Mouse (Mus musculus) intestine, embryonic 16.5 days (tissue): ENCODE measurements at regions not wholly inside any gene's neighbourhood (a gene's known extent, or its start where the extent isn't known, plus 50 kb on each side); places are given as distances from the start of the nearest gene placed in this dataset.

Experiments
- ATAC-seq: fragments of 200-750 bp; cut with Nextera tagmentation; 2 replicates; pipeline ENCODE4 v1.8.0; 2017; ENCODE audit warnings: moderate TSS enrichment, moderate library complexity
- H3K27ac ChIP-seq: fragments of 300-500 bp; sonication (generic); 2 replicates; pipeline ENCODE4 v1.5.1; 2014; ENCODE audit warnings: mild to moderate bottlenecking, low read length
- H3K27me3 ChIP-seq: fragments of 300-500 bp; sonication (generic); replicated peaks from 2 replicates; pipeline ENCODE4 v1.6.1; 2014; ENCODE audit warnings: low read length, control low read depth, mixed read lengths; ENCODE audit not compliant: control insufficient read depth, insufficient read depth
- H3K36me3 ChIP-seq: fragments of 300-500 bp; sonication (generic); 2 replicates; pipeline ENCODE4 v1.6.1; 2014; ENCODE audit warnings: low read length, control low read depth; ENCODE audit not compliant: control insufficient read depth, insufficient read depth
- H3K4me1 ChIP-seq: fragments of 300-500 bp; sonication (generic); 2 replicates; pipeline ENCODE4 v1.6.1; 2014; ENCODE audit warnings: low read length, control low read depth, mixed read lengths; ENCODE audit not compliant: control insufficient read depth, insufficient read depth
- H3K4me2 ChIP-seq: fragments of 300-500 bp; sonication (generic); 2 replicates; pipeline ENCODE4 v1.6.1; 2014; ENCODE audit warnings: low read depth, low read length, control low read depth
- H3K4me3 ChIP-seq: fragments of 300-500 bp; sonication (generic); 2 replicates; pipeline ENCODE4 v1.5.1; 2014; ENCODE audit warnings: mild to moderate bottlenecking, low read length
- H3K9ac ChIP-seq: fragments of 300-500 bp; sonication (generic); 2 replicates; pipeline ENCODE4 v1.6.1; 2014; ENCODE audit warnings: low read depth, low read length
- H3K9me3 ChIP-seq: fragments of 300-500 bp; sonication (generic); 2 replicates; pipeline ENCODE4 v1.6.1; 2016; ENCODE audit warnings: low read length, control low read depth; ENCODE audit not compliant: control insufficient read depth
- WGBS: fragments of 180-500 bp; shearing (Covaris S2); extraction: QIAGEN DNeasy Blood & Tissue Kit; methylation state at CpG from one replicate; pipeline ENCODE4 v1.1.7; 2014; 5-methylcytosine and 5-hydroxymethylcytosine counted together

- Histone ChIP-seq H3K36me3 (no peaks in the 10 kb centered on the region), H3K9me3 (no peaks in the 10 kb centered on the region), H3K27me3 (no peaks in the 10 kb centered on the region), H3K4me1 (no peaks in the 10 kb centered on the region), H3K4me2 (no peak overlapping the region; the same call in 1 of the 2 replicates), H3K27ac (no peak overlapping the region), H3K9ac (no peak overlapping the region), H3K4me3 (no peak overlapping the region)
- ATAC-seq, result no peak
- 56% methylated on average over 5 of the region's 5 CpGs for WGBS
Measured at GRCm38 (mm10) chr9:120653170-120653569, 81.9 kb downstream of the Rpl14 start.

- Histone ChIP-seq H3K9ac (no peak overlapping the region), H3K4me2 (no peak overlapping the region), H3K4me1 (no peaks in the 10 kb centered on the region), H3K27ac (no peak overlapping the region), H3K4me3 (no peak overlapping the region), H3K27me3 (no peaks in the 10 kb centered on the region), H3K36me3 (no peaks in the 10 kb centered on the region), H3K9me3 (no peaks in the 10 kb centered on the region)
- ATAC-seq, result no peak
- 48% methylated on average over 1 of the region's 1 CpGs for WGBS
Measured at GRCm38 (mm10) chr9:120654736-120655135, 83.5 kb downstream of the Rpl14 start.

- H3K4me2 ChIP-seq, result no peak overlapping the region
- no peak for ATAC-seq
- no peaks in the 10 kb centered on the region for H3K4me1 ChIP-seq
- 20% methylated on average over 5 of the region's 6 CpGs for whole genome bisulfite sequencing
- H3K9ac ChIP-seq, result no peak overlapping the region
- no peaks in the 10 kb centered on the region for H3K27me3 ChIP-seq
- H3K4me3 ChIP-seq, result no peak overlapping the region
- H3K9me3 ChIP-seq, result no peaks in the 10 kb centered on the region
- no peaks in the 10 kb centered on the region for H3K36me3 ChIP-seq
- H3K27ac ChIP-seq, result no peak overlapping the region
Measured at GRCm38 (mm10) chr9:120656976-120657375, 85.7 kb downstream of the Rpl14 start.

GRCm38 (mm10) chr9:120657786-120658185 lies 86.5 kb downstream of the Rpl14 start:
- no peaks in the 10 kb centered on the region for H3K4me1 ChIP-seq
- H3K9ac ChIP-seq, result no peak overlapping the region
- H3K4me3 ChIP-seq, result no peak overlapping the region
- no peak overlapping the region for H3K4me2 ChIP-seq
- no peak overlapping the region for H3K27ac ChIP-seq
- H3K36me3 ChIP-seq, result no peaks in the 10 kb centered on the region
- ATAC-seq, result no peak
- H3K27me3 ChIP-seq, result no peaks in the 10 kb centered on the region
- H3K9me3 ChIP-seq, result no peaks in the 10 kb centered on the region

GRCm38 (mm10) chr9:120658576-120658975 lies 87.3 kb downstream of the Rpl14 start:
- H3K4me2 ChIP-seq, result no peak overlapping the region
- H3K9me3 ChIP-seq, result no peaks in the 10 kb centered on the region
- no peak overlapping the region for H3K9ac ChIP-seq
- 67% methylated on average over 2 of the region's 2 CpGs for WGBS
- H3K4me1 ChIP-seq, result no peaks in the 10 kb centered on the region
- no peak overlapping the region for H3K27ac ChIP-seq
- H3K27me3 ChIP-seq, result no peaks in the 10 kb centered on the region
- no peaks in the 10 kb centered on the region for H3K36me3 ChIP-seq
- ATAC-seq, result no peak
- no peak overlapping the region for H3K4me3 ChIP-seq

- no peak for ATAC-seq
Measured at GRCm38 (mm10) chr9:120661226-120661625, 90.0 kb downstream of the Rpl14 start.

GRCm38 (mm10) chr9:120661641-120662227 lies 90.5 kb downstream of the Rpl14 start:
- H3K36me3 ChIP-seq, result no peaks in the 10 kb centered on the region
- H3K4me1 ChIP-seq, result no peaks in the 10 kb centered on the region
- H3K9me3 ChIP-seq, result no peaks in the 10 kb centered on the region
- 90% methylated on average over 7 of the region's 7 CpGs for WGBS
- H3K9ac ChIP-seq, result no peak overlapping the region
- no peak overlapping the region for H3K4me3 ChIP-seq
- no peak overlapping the region for H3K27ac ChIP-seq
- ATAC-seq, result no peak
- no peak overlapping the region for H3K4me2 ChIP-seq
- H3K27me3 ChIP-seq, result no peaks in the 10 kb centered on the region

More at GRCm38 (mm10) chr9:120661226-120661625, 90.0 kb downstream of the Rpl14 start:
- no peaks in the 10 kb centered on the region for H3K9me3 ChIP-seq
- no peak overlapping the region for H3K4me3 ChIP-seq
- no peaks in the 10 kb centered on the region for H3K4me1 ChIP-seq
- no peak overlapping the region for H3K4me2 ChIP-seq
- 56% methylated on average over 5 of the region's 5 CpGs for WGBS
- H3K27ac ChIP-seq, result no peak overlapping the region
- no peak overlapping the region for H3K9ac ChIP-seq
- no peaks in the 10 kb centered on the region for H3K27me3 ChIP-seq
- no peaks in the 10 kb centered on the region for H3K36me3 ChIP-seq

GRCm38 (mm10) chr9:120663181-120663580 lies 91.9 kb downstream of the Rpl14 start:
- H3K27ac ChIP-seq, result no peak overlapping the region
- H3K4me3 ChIP-seq, result no peak overlapping the region
- H3K4me2 ChIP-seq, result no peak overlapping the region
- no peaks in the 10 kb centered on the region for H3K9me3 ChIP-seq
- H3K27me3 ChIP-seq, result no peaks in the 10 kb centered on the region
- H3K36me3 ChIP-seq, result no peaks in the 10 kb centered on the region
- no peaks in the 10 kb centered on the region for H3K4me1 ChIP-seq
- WGBS, result 60% methylated on average over 6 of the region's 6 CpGs
- ATAC-seq, result no peak
- no peak overlapping the region for H3K9ac ChIP-seq

GRCm38 (mm10) chr9:120664086-120664485 lies 92.8 kb downstream of the Rpl14 start:
- Histone ChIP-seq H3K4me2 (no peak overlapping the region), H3K27ac (no peak overlapping the region), H3K27me3 (no peaks in the 10 kb centered on the region), H3K9ac (no peak overlapping the region), H3K4me3 (no peak overlapping the region), H3K9me3 (no peaks in the 10 kb centered on the region), H3K4me1 (no peaks in the 10 kb centered on the region), H3K36me3 (no peaks in the 10 kb centered on the region)
- 89% methylated on average over 10 of the region's 10 CpGs for WGBS
- ATAC-seq, result no peak

GRCm38 (mm10) chr9:120672452-120672851 lies 101.2 kb downstream of the Rpl14 start:
- Histone ChIP-seq H3K27me3 (0 out of 2 replicates have a peak, but pooled peaks cover 6% of the 10 kb centered on the region), H3K4me1 (peaks cover 8% of the 10 kb centered on the region), H3K4me3 (no peak overlapping the region), H3K9ac (no peak overlapping the region), H3K36me3 (no peaks in the 10 kb centered on the region), H3K4me2 (no peak overlapping the region), H3K27ac (no peak overlapping the region), H3K9me3 (no peaks in the 10 kb centered on the region)
- whole genome bisulfite sequencing, result 33% methylated on average over 6 of the region's 6 CpGs
- ATAC-seq, result no peak
